In the genomic region with DNA sequence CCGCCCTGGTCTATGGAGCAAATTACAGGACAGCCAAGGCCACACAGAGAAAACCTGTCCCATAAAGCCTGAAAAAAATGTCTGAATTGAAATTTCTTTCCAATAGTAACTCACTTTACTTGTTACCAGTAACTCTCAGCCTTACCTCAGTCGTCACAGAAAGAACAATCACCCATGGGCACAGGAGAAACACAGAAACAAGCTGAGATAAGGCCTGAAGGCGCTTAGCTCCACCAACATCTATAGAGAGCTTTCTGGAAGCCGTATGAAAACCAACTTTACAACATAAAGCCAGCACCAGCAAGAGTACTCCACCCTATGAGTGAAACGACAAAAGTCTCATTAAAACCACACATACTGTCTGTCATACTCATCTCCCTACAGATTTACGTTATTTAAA, we compare ENCODE assay signal across 36 mouse cellular contexts. TPM values are rescaled to one million over a fixed set of nuclear protein-coding genes. Genes with fewer than 3 reads are reported as not detected.
"Had no signal": no experiment of that assay in that cellular context is flagged by ENCODE, and none has a peak within 500 bp of the region (broad histone marks: within the 10 kb centered on the region; RNA-seq: fewer than 3 reads in every experiment).

No protein-coding gene starts in this region.

- ATAC-seq: hindbrain, embryonic 16.5 days; hindbrain, postnatal 0 days; inflammation-experienced regulatory T-cells, adult 6 months; intestine, embryonic 15.5 days; intestine, embryonic 16.5 days; intestine, postnatal 0 days had no signal

- H3K9me3 ChIP-seq: heart, embryonic 12.5 days; heart, embryonic 13.5 days; heart, embryonic 15.5 days; hindbrain, embryonic 10.5 days; hindbrain, embryonic 12.5 days; hindbrain, embryonic 13.5 days; hindbrain, embryonic 15.5 days; intestine, embryonic 15.5 days; kidney, embryonic 15.5 days had no signal

- H3K4me1 ChIP-seq: heart, embryonic 12.5 days; heart, embryonic 13.5 days; heart, embryonic 15.5 days; hindbrain, embryonic 10.5 days; hindbrain, embryonic 12.5 days; hindbrain, embryonic 13.5 days; hindbrain, embryonic 15.5 days; intestine, embryonic 15.5 days; kidney, embryonic 15.5 days had no signal

- H3K27ac ChIP-seq: heart, adult 2 months; heart, embryonic 13.5 days; heart, embryonic 15.5 days; hindbrain, embryonic 10.5 days; hindbrain, embryonic 12.5 days; hindbrain, embryonic 13.5 days; hindbrain, embryonic 14.5 days; hindbrain, embryonic 15.5 days; hindbrain, postnatal 0 days; intestine, embryonic 15.5 days; kidney, embryonic 15.5 days; kidney, postnatal 0 days; layer of hippocampus, adult 2 months had no signal

- H3K4me2 ChIP-seq: heart, embryonic 11.5 days; heart, embryonic 12.5 days; heart, embryonic 13.5 days; heart, embryonic 15.5 days; hindbrain, embryonic 12.5 days; hindbrain, embryonic 13.5 days; hindbrain, embryonic 14.5 days; hindbrain, embryonic 15.5 days; intestine, embryonic 15.5 days; kidney, embryonic 15.5 days had no signal

- H3K4me3 ChIP-seq: heart, adult 2 months; heart, embryonic 12.5 days; heart, embryonic 13.5 days; heart, embryonic 15.5 days; hindbrain, embryonic 10.5 days; hindbrain, embryonic 12.5 days; hindbrain, embryonic 13.5 days; hindbrain, embryonic 15.5 days; intestine, embryonic 15.5 days; kidney, embryonic 15.5 days; layer of hippocampus, adult 2 months had no signal

- H3K9ac ChIP-seq: heart, embryonic 12.5 days; heart, embryonic 13.5 days; heart, embryonic 15.5 days; hindbrain, embryonic 12.5 days; hindbrain, embryonic 13.5 days; hindbrain, embryonic 14.5 days; hindbrain, embryonic 15.5 days; intestine, embryonic 15.5 days; kidney, embryonic 15.5 days had no signal

- H3K27me3 ChIP-seq: heart, embryonic 12.5 days; heart, embryonic 13.5 days; heart, embryonic 15.5 days; hindbrain, embryonic 12.5 days; hindbrain, embryonic 13.5 days; hindbrain, embryonic 15.5 days; intestine, embryonic 15.5 days; kidney, embryonic 15.5 days had no signal

- DNase-seq: heart, adult 2 months; heart, postnatal 10 days; heart, postnatal 14 days; heart, postnatal 36 days; heart, postnatal 4 days; kidney, adult 11 months; kidney, adult 18-20 months; kidney, adult 2 months; kidney, adult 8-10 months; kidney, adult 9 months; kidney, postnatal 10 days; kidney, postnatal 14 days; kidney, postnatal 25 days; kidney, postnatal 36 days; kidney, postnatal 4 days; layer of hippocampus, adult 9-11 months; layer of hippocampus, postnatal 36 days had no signal

RNA-seq across cellular contexts. Expression of gene Cenph, which starts 38.8 kb away (rescaled TPM):
- total RNA-seq: layer of hippocampus, adult 18-20 months had no signal
